Mouse (Mus musculus) heart, embryonic 14.5 days (tissue): ENCODE results near the gene Phactr1. TPM values are rescaled to one million over a fixed set of nuclear protein-coding genes. Genes with fewer than 3 reads are reported as not detected.

Experiments
- ATAC-seq: fragments of 200-750 bp; cut with Nextera tagmentation; 2 replicates; pipeline ENCODE4 v1.8.0; 2017; ENCODE audit warnings: low read depth, moderate TSS enrichment; ENCODE audit not compliant: insufficient number of reproducible peaks, insufficient read depth, low FRiP score
- H3K27ac ChIP-seq, 2 experiments: fragments of 200-500 bp in 1 of 2; fragments of 300-500 bp in 1 of 2; sonication (generic) in 1 of 2; replicated peaks in 1 of 2; 2 replicates each; pipeline ENCODE4 v1.5.1; 2012 to 2014; ENCODE audit warnings: low read depth in 2 of 2, low read length in 2 of 2, control low read depth in 1 of 2, mild to moderate bottlenecking in 1 of 2, mixed read lengths in 1 of 2; ENCODE audit not compliant: control insufficient read depth in 1 of 2, insufficient read depth in 1 of 2
- H3K27me3 ChIP-seq: fragments of 300-500 bp; sonication (generic); 2 replicates; pipeline ENCODE4 v1.6.1; 2014; ENCODE audit warnings: mild to moderate bottlenecking, low read length, control low read depth; ENCODE audit not compliant: control insufficient read depth, insufficient read depth
- H3K36me3 ChIP-seq: fragments of 300-500 bp; sonication (generic); 2 replicates; pipeline ENCODE4 v1.6.1; 2014; ENCODE audit warnings: mild to moderate bottlenecking, control low read depth, low read length, mixed read lengths; ENCODE audit not compliant: control insufficient read depth, insufficient read depth
- H3K4me1 ChIP-seq, 2 experiments: fragments of 200-500 bp in 1 of 2; fragments of 300-500 bp in 1 of 2; sonication (generic) in 1 of 2; 2 replicates each; pipeline ENCODE4 v1.6.1; 2012 to 2014; ENCODE audit warnings: low read length in 2 of 2, control low read depth in 1 of 2, mixed read lengths in 1 of 2; ENCODE audit not compliant: control insufficient read depth in 2 of 2, insufficient read depth in 2 of 2
- H3K4me2 ChIP-seq: fragments of 300-500 bp; sonication (generic); 2 replicates; pipeline ENCODE4 v1.6.1; 2014; ENCODE audit warnings: mild to moderate bottlenecking, low read length
- H3K4me3 ChIP-seq, 2 experiments: fragments of 200-500 bp in 1 of 2; fragments of 300-500 bp in 1 of 2; sonication (generic) in 1 of 2; 2 replicates each; pipeline ENCODE4 v1.5.1; 2012 to 2014; ENCODE audit warnings: low read length in 2 of 2, mild to moderate bottlenecking in 2 of 2, control low read depth in 1 of 2, low read depth in 1 of 2, moderate library complexity in 1 of 2; ENCODE audit not compliant: control insufficient read depth in 1 of 2, insufficient read depth in 1 of 2
- H3K9ac ChIP-seq: fragments of 300-500 bp; sonication (generic); 2 replicates; pipeline ENCODE4 v1.6.1; 2014; ENCODE audit warnings: mild to moderate bottlenecking, low read length
- H3K9me3 ChIP-seq: fragments of 300-500 bp; sonication (generic); 2 replicates; pipeline ENCODE4 v1.6.1; 2016; ENCODE audit warnings: low read length, control low read depth; ENCODE audit not compliant: control insufficient read depth
- WGBS: fragments of 180-500 bp; shearing (Covaris S2); extraction: QIAGEN DNeasy Blood & Tissue Kit; methylation state at CpG from one replicate; pipeline ENCODE4 v1.1.7; 2014; 5-methylcytosine and 5-hydroxymethylcytosine counted together
- polyA plus RNA-seq: library from polyadenylated mRNA; unstranded; fragments of >200 nt; fragmentation: Nextera tagmentation; extraction: Ambion mirVana; gene quantifications from 2 replicates; pipeline ENCODE4 v1.2.1, GENCODE M21; 2014

The Phactr1 gene
- polyA plus RNA-seq, 1 experiment from 2014 or later: 8.9 TPM

GRCm38 (mm10) chr13:42828978-42829377, 148.6 kb downstream of the Phactr1 start:
- no peak overlapping the region; a peak in 1 of 4 replicates for H3K4me3 ChIP-seq
- 0 out of 2 replicates have a peak, but pooled peaks have one; percentile 35 for ATAC-seq
- H3K4me1 ChIP-seq: peaks cover 5 to 6% of the 10 kb centered on the region in 2 experiments; a peak in 3 of 4 replicates
- peak overlapping the region; percentile 47; the same call in 1 of the 2 replicates for H3K9ac ChIP-seq
- H3K27me3 ChIP-seq: no peaks in the 10 kb centered on the region
- WGBS: 16% methylated on average over 9 of the region's 9 CpGs
- peak overlapping the region in 1 of 2 experiments; percentile 53; a peak in 3 of 4 replicates for H3K27ac ChIP-seq
- H3K4me2 ChIP-seq: peak overlapping the region; percentile 49
- 0 out of 2 replicates have a peak, but pooled peaks cover 4% of the 10 kb centered on the region for H3K9me3 ChIP-seq
- no peaks in the 10 kb centered on the region for H3K36me3 ChIP-seq

GRCm38 (mm10) chr13:42835441-42835840, 155.0 kb downstream of the Phactr1 start:
- H3K9me3 ChIP-seq: no peaks in the 10 kb centered on the region
- H3K27ac ChIP-seq: no peak overlapping the region
- H3K4me1 ChIP-seq: no peaks in the 10 kb centered on the region
- no peaks in the 10 kb centered on the region for H3K27me3 ChIP-seq
- 49% methylated on average over 2 of the region's 2 CpGs for WGBS
- no peaks in the 10 kb centered on the region for H3K36me3 ChIP-seq
- H3K9ac ChIP-seq: no peak overlapping the region
- no peak for ATAC-seq
- H3K4me3 ChIP-seq: no peak overlapping the region
- no peak overlapping the region for H3K4me2 ChIP-seq

GRCm38 (mm10) chr13:42839358-42839757, 158.9 kb downstream of the Phactr1 start:
- H3K4me3 ChIP-seq: no peak overlapping the region
- no peak overlapping the region for H3K4me2 ChIP-seq
- 64% methylated on average over 2 of the region's 2 CpGs for WGBS
- H3K36me3 ChIP-seq: no peaks in the 10 kb centered on the region
- no peak overlapping the region for H3K9ac ChIP-seq
- no peak overlapping the region for H3K27ac ChIP-seq
- no peaks in the 10 kb centered on the region for H3K9me3 ChIP-seq
- no peaks in the 10 kb centered on the region for H3K4me1 ChIP-seq
- no peak for ATAC-seq
- H3K27me3 ChIP-seq: no peaks in the 10 kb centered on the region

- 78% methylated on average over 10 of the region's 10 CpGs for WGBS
- no peaks in the 10 kb centered on the region for H3K9me3 ChIP-seq
- no peaks in the 10 kb centered on the region for H3K36me3 ChIP-seq
- no peaks in the 10 kb centered on the region; the same call in 1 of the 2 replicates for H3K27me3 ChIP-seq
- H3K27ac ChIP-seq: no peak overlapping the region
- H3K9ac ChIP-seq: no peak overlapping the region
- no peak for ATAC-seq
- no peak overlapping the region for H3K4me3 ChIP-seq
- no peaks in the 10 kb centered on the region for H3K4me1 ChIP-seq
- no peak overlapping the region for H3K4me2 ChIP-seq
These were observed 171.7 kb downstream of the Phactr1 start for GRCm38 (mm10) chr13:42852086-42852485.

GRCm38 (mm10) chr13:42853900-42854595, 173.6 kb downstream of the Phactr1 start:
- H3K27ac ChIP-seq: no peak overlapping the region
- ATAC-seq: no peak
- H3K4me1 ChIP-seq: no peaks in the 10 kb centered on the region
- H3K9me3 ChIP-seq: no peaks in the 10 kb centered on the region
- H3K27me3 ChIP-seq: no peaks in the 10 kb centered on the region; the same call in 1 of the 2 replicates
- H3K9ac ChIP-seq: no peak overlapping the region
- H3K4me2 ChIP-seq: no peak overlapping the region
- WGBS: 34% methylated on average over 11 of the region's 11 CpGs
- no peaks in the 10 kb centered on the region for H3K36me3 ChIP-seq
- no peak overlapping the region for H3K4me3 ChIP-seq

- Histone ChIP-seq H3K9me3 (no peaks in the 10 kb centered on the region), H3K4me1 (peaks cover 0 to 4% of the 10 kb centered on the region in 2 experiments; a peak in 2 of 4 replicates), H3K36me3 (no peaks in the 10 kb centered on the region), H3K27me3 (no peaks in the 10 kb centered on the region), H3K9ac (peak overlapping the region; percentile 73), H3K4me3 (peak overlapping the region; percentile 57 to 85), H3K4me2 (peak overlapping the region; percentile 85), H3K27ac (peak overlapping the region; percentile 7 to 27; a peak in 2 of 4 replicates)
- ATAC-seq: peak; percentile 59
- 3% methylated on average over 21 of the region's 21 CpGs for WGBS
These were observed 185.9 kb downstream of the Phactr1 start for GRCm38 (mm10) chr13:42866162-42866941.

GRCm38 (mm10) chr13:42867026-42867425, 186.6 kb downstream of the Phactr1 start:
- Histone ChIP-seq H3K36me3 (no peaks in the 10 kb centered on the region), H3K9ac (peak overlapping the region; percentile 73), H3K27me3 (no peaks in the 10 kb centered on the region), H3K4me1 (peaks cover 0 to 4% of the 10 kb centered on the region in 2 experiments; a peak in 2 of 4 replicates), H3K4me3 (peak overlapping the region; percentile 57 to 85; a peak in 3 of 4 replicates), H3K27ac (no peak overlapping the region), H3K9me3 (no peaks in the 10 kb centered on the region), H3K4me2 (peak overlapping the region; percentile 85)
- 29% methylated on average over 6 of the region's 6 CpGs for WGBS
- no peak for ATAC-seq
